ENCODE assay signal across 10 mouse cellular contexts in the genomic region with DNA sequence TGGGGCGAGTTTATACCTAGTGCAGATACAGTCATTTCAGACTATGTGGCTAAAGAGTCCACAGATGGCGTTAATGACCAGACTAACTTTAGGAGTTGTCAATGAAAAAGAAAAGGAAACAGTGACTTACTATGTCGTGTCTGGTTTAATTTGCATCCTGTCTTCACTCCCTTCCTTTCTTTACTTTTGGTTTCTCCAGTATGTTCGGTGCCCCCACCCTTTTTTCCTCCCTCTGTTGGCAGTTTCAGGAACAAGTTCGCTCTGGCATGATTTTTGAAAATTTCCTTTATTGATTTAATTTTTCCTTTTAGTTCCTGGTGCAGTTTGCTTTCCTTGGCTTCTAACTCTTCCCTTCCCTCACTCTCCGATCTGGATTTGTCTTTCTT. TPM values are rescaled to one million over a fixed set of nuclear protein-coding genes. Genes with fewer than 3 reads are reported as not detected.
A peak's percentile ranks its signal among the peaks of the same experiment; 100 is the strongest.
DNase-seq lines count a peak whose midpoint lies in the region; ATAC-seq and TF ChIP-seq lines count a peak whose summit lies in the region.
"Had no signal": no experiment of that assay in that cellular context is flagged by ENCODE, and none has a peak within 500 bp of the region (broad histone marks: within the 10 kb centered on the region; RNA-seq: fewer than 3 reads in every experiment).

No protein-coding gene starts in this region.

- H3K4me2 ChIP-seq in hindbrain, embryonic 13.5 days: peak overlapping the region; percentile 95
- H3K4me2 ChIP-seq in midbrain, embryonic 12.5 days (replicated peaks): peak overlapping the region; percentile 94

- H3K9ac ChIP-seq in hindbrain, embryonic 13.5 days: peak overlapping the region; percentile 82
- H3K9ac ChIP-seq in midbrain, embryonic 12.5 days (replicated peaks): peak overlapping the region; percentile 65

- no peaks in the 10 kb centered on the region for H3K36me3 ChIP-seq in kidney, adult 2 months (ENCODE audit: control insufficient read depth, insufficient read depth, low read length)
- no peaks in the 10 kb centered on the region for H3K36me3 ChIP-seq in hindbrain, embryonic 13.5 days
- H3K36me3 ChIP-seq in midbrain, embryonic 12.5 days: no peaks in the 10 kb centered on the region

- ATAC-seq in hindbrain, embryonic 13.5 days (ENCODE audit: low FRiP score): no peak
- ATAC-seq in midbrain, embryonic 12.5 days (ENCODE audit: low FRiP score, low read depth): no peak
- ATAC-seq: Patski had no signal

- H3K4me3 ChIP-seq in kidney, adult 2 months (ENCODE audit: insufficient read depth, low read depth, low read length): peak overlapping the region; percentile 33
- H3K4me3 ChIP-seq in hindbrain, embryonic 13.5 days: peak overlapping the region; percentile 61
- peak overlapping the region; percentile 58 for H3K4me3 ChIP-seq in midbrain, embryonic 12.5 days

- TF ChIP-seq CTCF in kidney, adult 2 months (conservative IDR thresholded peaks at IDR 0.05; ENCODE audit: insufficient read depth, insufficient read length, low read depth, low read length): no peak
- no peak for TF ChIP-seq CTCF in brain, embryonic 14.5 days (IDR thresholded peaks at IDR 0.05; ENCODE audit: borderline replicate concordance, extremely low read depth, insufficient read depth, insufficient read length)

- no peak overlapping the region for H3K27ac ChIP-seq in kidney, adult 2 months (ENCODE audit: insufficient read depth, low read depth, low read length)
- peak overlapping the region; percentile 72; the same call in 1 of the 2 replicates for H3K27ac ChIP-seq in hindbrain, embryonic 13.5 days
- H3K27ac ChIP-seq in midbrain, embryonic 12.5 days (replicated peaks): no peak overlapping the region

- no peaks in the 10 kb centered on the region; the same call in 1 of the 2 replicates for H3K27me3 ChIP-seq in kidney, adult 2 months (replicated peaks; ENCODE audit: control insufficient read depth, insufficient read depth, low read length)
- no peaks in the 10 kb centered on the region for H3K27me3 ChIP-seq in hindbrain, embryonic 13.5 days
- peaks cover 4% of the 10 kb centered on the region; the same call in 1 of the 2 replicates for H3K27me3 ChIP-seq in midbrain, embryonic 12.5 days

- H3K4me1 ChIP-seq in kidney, adult 2 months (ENCODE audit: control insufficient read depth, insufficient read depth, low read length): no peaks in the 10 kb centered on the region
- H3K4me1 ChIP-seq in hindbrain, embryonic 13.5 days (replicated peaks): peaks cover 45% of the 10 kb centered on the region
- H3K4me1 ChIP-seq in midbrain, embryonic 12.5 days: peaks cover 25% of the 10 kb centered on the region

- no peak for DNase-seq in kidney, adult 2 months
- no peak for DNase-seq in kidney, adult 9 months
- DNase-seq in brain, embryonic 14.5 days (ENCODE audit: low read depth): peak; percentile 43
- DNase-seq in right cerebral cortex, adult 18-20 months: no peak
- no peak for DNase-seq in spleen, adult 18-20 months
- DNase-seq in natural killer cell, adult 2 months (ENCODE audit: low spot score in 2 of 2): no peak

- H3K9me3 ChIP-seq in hindbrain, embryonic 13.5 days: no peaks in the 10 kb centered on the region
- H3K9me3 ChIP-seq in midbrain, embryonic 12.5 days: no peaks in the 10 kb centered on the region

- WGBS in kidney, adult 2 months: 5% methylated on average over 6 of the region's 6 CpGs
- 12% methylated on average over 6 of the region's 6 CpGs for WGBS in hindbrain, embryonic 13.5 days
- WGBS in midbrain, embryonic 12.5 days: 11% methylated on average over 6 of the region's 6 CpGs

- no peak for TF ChIP-seq POLR2A in kidney, adult 2 months (IDR thresholded peaks at IDR 0.05; ENCODE audit: low read depth, low read length)
- TF ChIP-seq POLR2A in brain, embryonic 14.5 days (IDR thresholded peaks at IDR 0.05; ENCODE audit: borderline replicate concordance, extremely low read depth, insufficient read depth, insufficient read length, poor library complexity, severe bottlenecking): no peak

RNA-seq across cellular contexts. Expression of a gene that starts 3.2 kb away (rescaled TPM):
- polyA plus RNA-seq in kidney, adult 2 months (2012; rRNA removed): 0.16 and 0.20 TPM in 2 replicates
- 3.5 and 5.1 TPM in 2 replicates for polyA plus RNA-seq in brain, embryonic 14.5 days (2012; rRNA removed)
- 17.5 and 19.8 TPM in 2 replicates for polyA plus RNA-seq in hindbrain, embryonic 13.5 days (2015; fragmentation: Nextera tagmentation; extraction: Ambion mirVana)
- polyA plus RNA-seq in midbrain, embryonic 12.5 days (2016; fragmentation: Nextera tagmentation; extraction: Ambion mirVana): 1.4 and 1.7 TPM in 2 replicates
- polyA plus RNA-seq: Patski; testis, adult 2 months had no signal

RNA-seq across cellular contexts. Expression of a gene that starts 49.9 kb away (rescaled TPM):
- polyA plus RNA-seq in kidney, adult 2 months (2012; rRNA removed): 0.11 and 0.18 TPM in 2 replicates
- polyA plus RNA-seq in brain, embryonic 14.5 days (2012; rRNA removed): not detected in 2 replicates
- polyA plus RNA-seq in hindbrain, embryonic 13.5 days (2015; fragmentation: Nextera tagmentation; extraction: Ambion mirVana): 0.12 TPM in 1 of 2 replicates, not detected in the other
- polyA plus RNA-seq in midbrain, embryonic 12.5 days (2016; fragmentation: Nextera tagmentation; extraction: Ambion mirVana): not detected in 2 replicates
- polyA plus RNA-seq: Patski had no signal
